Mouse (Mus musculus) liver, postnatal 0 days (tissue): ENCODE results near the gene Cd81.

Experiments used
- CTCF ChIP-seq: sonication (generic); IDR thresholded peaks from 2 replicates; pipeline ENCODE4 v1.5.1; 2016; ENCODE audit warnings: antibody characterized with exemption, low read depth
- EP300 ChIP-seq: IDR thresholded peaks from 2 replicates; pipeline ENCODE4 v1.6.1; 2016; ENCODE audit warnings: antibody characterized with exemption, low read depth, mild to moderate bottlenecking

DNA sequence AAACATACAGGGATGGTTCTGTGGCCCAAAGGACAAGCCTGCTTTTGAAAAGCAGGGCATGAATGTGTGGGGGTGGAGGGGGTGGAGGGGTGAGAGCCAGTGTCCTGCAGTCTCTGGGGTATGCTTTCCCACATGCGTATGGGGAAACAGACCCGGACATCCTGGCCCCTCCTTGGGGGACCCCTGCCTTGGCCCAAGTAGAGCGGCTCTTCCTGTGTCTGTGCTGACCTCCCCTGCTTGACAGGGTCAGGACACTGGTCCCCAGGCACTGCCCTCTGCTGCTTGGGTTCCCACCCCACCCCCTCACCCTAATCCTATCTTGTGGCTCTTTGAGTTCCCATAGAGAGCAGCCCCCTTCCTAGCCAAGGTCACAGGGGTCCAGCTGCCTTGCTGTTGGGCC lies 57.2 kb downstream of the Cd81 start:
- TF ChIP-seq CTCF (no peak), EP300 (no peak)
